Mouse (Mus musculus): ENCODE data around the gene Dido1. TPM values are rescaled to one million over a fixed set of nuclear protein-coding genes. Genes with fewer than 3 reads are reported as not detected.

The Dido1 gene
- polyA plus RNA-seq, 1 experiment, result 67.8 TPM

- Histone ChIP-seq H3K36me3 (ENCODE audit: control insufficient read depth, insufficient read depth, low read length, poor library complexity, severe bottlenecking) (no peaks in the 10 kb centered on the region), H3K9me3 (replicated peaks; ENCODE audit: control insufficient read depth, insufficient read depth, low read length, poor library complexity, severe bottlenecking) (no peaks in the 10 kb centered on the region), H3K4me1 (ENCODE audit: control insufficient read depth, insufficient read depth, low read length) (no peaks in the 10 kb centered on the region), H3K4me3 (ENCODE audit: low read depth, low read length) (peak overlapping the region; percentile 32), H3K9ac (ENCODE audit: low read depth, poor library complexity, severe bottlenecking) (peak overlapping the region; percentile 22; the same call in 1 of the 2 replicates), H3K27me3 (ENCODE audit: control insufficient read depth, insufficient read depth, low read length, poor library complexity, severe bottlenecking) (no peaks in the 10 kb centered on the region), H3K27ac (ENCODE audit: insufficient read depth, low read length) (no peak overlapping the region)
- no peak for TF ChIP-seq POLR2A (IDR thresholded peaks at IDR 0.05; ENCODE audit: insufficient read depth, low read length)
- TF ChIP-seq EP300 (IDR thresholded peaks at IDR 0.05; ENCODE audit: insufficient read depth, low read depth, low read length), result no peak
- no peak for TF ChIP-seq CTCF (IDR thresholded peaks at IDR 0.05; ENCODE audit: low read depth, low read length)
Measured at GRCm38 (mm10) chr2:180659353-180660150, 50.2 kb downstream of the Dido1 start.

DNA sequence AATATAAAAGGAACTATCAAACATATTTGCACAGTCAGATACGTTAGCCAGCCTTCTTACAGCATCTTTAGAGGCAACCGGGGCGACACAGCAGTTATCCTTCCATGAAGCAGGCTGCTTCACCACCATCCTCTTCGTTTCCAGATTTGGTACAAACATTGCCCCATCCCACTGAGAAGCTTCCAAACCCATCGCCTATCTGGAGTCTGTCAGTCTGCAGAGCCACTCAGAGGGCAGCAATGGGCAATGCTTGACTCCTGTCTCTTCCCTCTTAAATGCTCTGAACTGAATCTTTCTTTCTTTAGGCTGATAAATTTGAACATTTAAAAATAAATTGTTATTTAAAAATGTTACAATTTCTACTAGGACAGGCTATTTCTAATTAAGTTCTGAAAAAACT lies 51.4 kb downstream of the Dido1 start:
- Histone ChIP-seq H3K36me3 (ENCODE audit: control insufficient read depth, insufficient read depth, low read length, poor library complexity, severe bottlenecking) (no peaks in the 10 kb centered on the region), H3K4me1 (ENCODE audit: control insufficient read depth, insufficient read depth, low read length) (no peaks in the 10 kb centered on the region), H3K4me3 (ENCODE audit: low read depth, low read length) (no peak overlapping the region), H3K9me3 (replicated peaks; ENCODE audit: control insufficient read depth, insufficient read depth, low read length, poor library complexity, severe bottlenecking) (no peaks in the 10 kb centered on the region), H3K27me3 (ENCODE audit: control insufficient read depth, insufficient read depth, low read length, poor library complexity, severe bottlenecking) (no peaks in the 10 kb centered on the region), H3K9ac (ENCODE audit: low read depth, poor library complexity, severe bottlenecking) (no peak overlapping the region), H3K27ac (ENCODE audit: insufficient read depth, low read length) (no peak overlapping the region)
- TF ChIP-seq POLR2A (IDR thresholded peaks at IDR 0.05; ENCODE audit: insufficient read depth, low read length) (no peak), CTCF (IDR thresholded peaks at IDR 0.05; ENCODE audit: low read depth, low read length) (no peak), EP300 (IDR thresholded peaks at IDR 0.05; ENCODE audit: insufficient read depth, low read depth, low read length) (no peak)

- Histone ChIP-seq H3K9me3 (replicated peaks; ENCODE audit: control insufficient read depth, insufficient read depth, low read length, poor library complexity, severe bottlenecking) (no peaks in the 10 kb centered on the region), H3K27me3 (ENCODE audit: control insufficient read depth, insufficient read depth, low read length, poor library complexity, severe bottlenecking) (no peaks in the 10 kb centered on the region), H3K4me3 (ENCODE audit: low read depth, low read length) (no peak overlapping the region), H3K36me3 (ENCODE audit: control insufficient read depth, insufficient read depth, low read length, poor library complexity, severe bottlenecking) (no peaks in the 10 kb centered on the region), H3K27ac (ENCODE audit: insufficient read depth, low read length) (no peak overlapping the region), H3K9ac (ENCODE audit: low read depth, poor library complexity, severe bottlenecking) (no peak overlapping the region), H3K4me1 (ENCODE audit: control insufficient read depth, insufficient read depth, low read length) (no peaks in the 10 kb centered on the region)
- TF ChIP-seq CTCF (IDR thresholded peaks at IDR 0.05; ENCODE audit: low read depth, low read length), result peak; percentile 79
- no peak for TF ChIP-seq EP300 (IDR thresholded peaks at IDR 0.05; ENCODE audit: insufficient read depth, low read depth, low read length)
Measured at GRCm38 (mm10) chr2:180657394-180658013, 52.3 kb downstream of the Dido1 start.

GRCm38 (mm10) chr2:180655150-180655549 lies 54.6 kb downstream of the Dido1 start:
- no peak overlapping the region for H3K9ac ChIP-seq (ENCODE audit: low read depth, poor library complexity, severe bottlenecking)
- H3K9me3 ChIP-seq (replicated peaks; ENCODE audit: control insufficient read depth, insufficient read depth, low read length, poor library complexity, severe bottlenecking), result no peaks in the 10 kb centered on the region
- TF ChIP-seq CTCF (IDR thresholded peaks at IDR 0.05; ENCODE audit: low read depth, low read length), result no peak
- TF ChIP-seq POLR2A (IDR thresholded peaks at IDR 0.05; ENCODE audit: insufficient read depth, low read length), result no peak
- no peak for TF ChIP-seq EP300 (IDR thresholded peaks at IDR 0.05; ENCODE audit: insufficient read depth, low read depth, low read length)
- no peaks in the 10 kb centered on the region for H3K36me3 ChIP-seq (ENCODE audit: control insufficient read depth, insufficient read depth, low read length, poor library complexity, severe bottlenecking)
- H3K4me1 ChIP-seq (ENCODE audit: control insufficient read depth, insufficient read depth, low read length), result no peaks in the 10 kb centered on the region
- no peak overlapping the region for H3K4me3 ChIP-seq (ENCODE audit: low read depth, low read length)
- no peaks in the 10 kb centered on the region for H3K27me3 ChIP-seq (ENCODE audit: control insufficient read depth, insufficient read depth, low read length, poor library complexity, severe bottlenecking)
- no peak overlapping the region for H3K27ac ChIP-seq (ENCODE audit: insufficient read depth, low read length)

DNA sequence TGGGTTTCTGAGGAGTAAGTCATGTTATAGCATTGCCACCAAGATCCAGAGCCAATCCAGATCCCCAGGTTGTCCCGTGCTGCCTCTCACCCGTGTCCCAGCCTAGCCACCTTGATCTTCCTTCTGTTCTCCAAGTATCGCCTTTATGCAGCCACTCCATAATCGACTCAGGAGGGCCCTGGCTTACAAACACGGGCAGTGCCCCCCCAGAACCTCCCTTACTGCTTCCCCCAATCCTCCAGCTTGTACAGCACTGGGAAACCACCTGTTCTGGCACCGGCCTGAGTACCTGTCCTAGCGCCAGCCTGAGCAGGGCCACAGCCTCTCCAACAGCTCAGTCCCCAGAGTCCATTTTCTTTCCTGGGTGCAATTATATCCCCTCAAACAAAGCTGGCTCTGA lies 55.1 kb downstream of the Dido1 start:
- TF ChIP-seq POLR2A (IDR thresholded peaks at IDR 0.05; ENCODE audit: insufficient read depth, low read length), result no peak
- TF ChIP-seq CTCF (IDR thresholded peaks at IDR 0.05; ENCODE audit: low read depth, low read length), result no peak
- no peak for TF ChIP-seq EP300 (IDR thresholded peaks at IDR 0.05; ENCODE audit: insufficient read depth, low read depth, low read length)
- Histone ChIP-seq H3K4me3 (ENCODE audit: low read depth, low read length) (no peak overlapping the region), H3K9ac (ENCODE audit: low read depth, poor library complexity, severe bottlenecking) (no peak overlapping the region), H3K9me3 (replicated peaks; ENCODE audit: control insufficient read depth, insufficient read depth, low read length, poor library complexity, severe bottlenecking) (no peaks in the 10 kb centered on the region), H3K27ac (ENCODE audit: insufficient read depth, low read length) (no peak overlapping the region), H3K4me1 (ENCODE audit: control insufficient read depth, insufficient read depth, low read length) (no peaks in the 10 kb centered on the region), H3K27me3 (ENCODE audit: control insufficient read depth, insufficient read depth, low read length, poor library complexity, severe bottlenecking) (no peaks in the 10 kb centered on the region), H3K36me3 (ENCODE audit: control insufficient read depth, insufficient read depth, low read length, poor library complexity, severe bottlenecking) (no peaks in the 10 kb centered on the region)

- H3K4me1 ChIP-seq (ENCODE audit: control insufficient read depth, insufficient read depth, low read length), result no peaks in the 10 kb centered on the region
- H3K36me3 ChIP-seq (ENCODE audit: control insufficient read depth, insufficient read depth, low read length, poor library complexity, severe bottlenecking), result no peaks in the 10 kb centered on the region
- TF ChIP-seq CTCF (IDR thresholded peaks at IDR 0.05; ENCODE audit: low read depth, low read length) (no peak), POLR2A (IDR thresholded peaks at IDR 0.05; ENCODE audit: insufficient read depth, low read length) (no peak), EP300 (IDR thresholded peaks at IDR 0.05; ENCODE audit: insufficient read depth, low read depth, low read length) (no peak)
- no peak overlapping the region for H3K27ac ChIP-seq (ENCODE audit: insufficient read depth, low read length)
- H3K4me3 ChIP-seq (ENCODE audit: low read depth, low read length), result no peak overlapping the region
- H3K27me3 ChIP-seq (ENCODE audit: control insufficient read depth, insufficient read depth, low read length, poor library complexity, severe bottlenecking), result no peaks in the 10 kb centered on the region; the same call in 1 of the 2 replicates
- no peak overlapping the region for H3K9ac ChIP-seq (ENCODE audit: low read depth, poor library complexity, severe bottlenecking)
- H3K9me3 ChIP-seq (replicated peaks; ENCODE audit: control insufficient read depth, insufficient read depth, low read length, poor library complexity, severe bottlenecking), result no peaks in the 10 kb centered on the region
Measured at GRCm38 (mm10) chr2:180646841-180647240, 63.0 kb downstream of the Dido1 start.

Measured in ES-Bruce4 (cell line).